Mouse (Mus musculus) kidney, postnatal 4 days (tissue): ENCODE measurements around the gene Zc3hav1.
A peak's percentile ranks its signal among the peaks of the same experiment; 100 is the strongest.

Experiments used
- DNase-seq, 2 experiments: peaks; one replicate each; pipeline ENCODE4 v3.0.0; 2021; ENCODE audit warnings: mixed read lengths in 2 of 2

Gene Zc3hav1

GRCm38 (mm10) chr6:38292871-38293646 is 61.3 kb downstream of the Zc3hav1 start:
- no peak for DNase-seq

GRCm38 (mm10) chr6:38284422-38284821 is 70.0 kb downstream of the Zc3hav1 start:
- no peak for DNase-seq

GRCm38 (mm10) chr6:38264466-38264865 is 89.9 kb downstream of the Zc3hav1 start:
- no peak for DNase-seq

- DNase-seq: no peak
Observed at GRCm38 (mm10) chr6:38263393-38264159, 90.8 kb downstream of the Zc3hav1 start.

GRCm38 (mm10) chr6:38261877-38262276 is 92.5 kb downstream of the Zc3hav1 start:
- no peak for DNase-seq

GRCm38 (mm10) chr6:38257506-38257905 is 96.9 kb downstream of the Zc3hav1 start:
- DNase-seq: peak in 1 of 2 experiments; percentile 30

GRCm38 (mm10) chr6:38256793-38257192 is 97.6 kb downstream of the Zc3hav1 start:
- no peak for DNase-seq

- no peak for DNase-seq
Observed at GRCm38 (mm10) chr6:38255794-38256193, 98.6 kb downstream of the Zc3hav1 start.
